In genomic region chr4:108811550-108811949, GRCm38 (mm10) we compare ENCODE assay signal across 28 mouse cellular contexts. TPM values are rescaled to one million over a fixed set of nuclear protein-coding genes. Genes with fewer than 3 reads are reported as not detected.
"Had no signal": no experiment of that assay in that cellular context is flagged by ENCODE, and none has a peak within 500 bp of the region (broad histone marks: within the 10 kb centered on the region; RNA-seq: fewer than 3 reads in every experiment).

No protein-coding gene starts in this region.

- DNase-seq: gastrocnemius, adult 2 months; gastrocnemius, postnatal 10 days; gastrocnemius, postnatal 25 days; heart, adult 18-20 months; heart, postnatal 10 days; heart, postnatal 4 days; kidney, adult 11 months; kidney, adult 2 months; kidney, adult 9 months; kidney, postnatal 14 days; kidney, postnatal 36 days; layer of hippocampus, adult 9-11 months; layer of hippocampus, postnatal 36 days; liver had no signal

- H3K9me3 ChIP-seq: heart, embryonic 10.5 days; heart, embryonic 12.5 days; hindbrain, embryonic 13.5 days; hindbrain, embryonic 15.5 days; intestine, embryonic 15.5 days; kidney, embryonic 15.5 days; limb, embryonic 10.5 days; limb, embryonic 12.5 days had no signal

- H3K27ac ChIP-seq: gastrocnemius, adult 2 months; heart, embryonic 10.5 days; hindbrain, embryonic 13.5 days; hindbrain, embryonic 15.5 days; intestine, embryonic 15.5 days; kidney, embryonic 15.5 days; kidney, postnatal 0 days; left cerebral cortex, adult 2 months; limb, embryonic 10.5 days; limb, embryonic 12.5 days had no signal

- H3K4me3 ChIP-seq: gastrocnemius, adult 2 months; heart, embryonic 10.5 days; heart, embryonic 12.5 days; hindbrain, embryonic 13.5 days; hindbrain, embryonic 15.5 days; intestine, embryonic 15.5 days; kidney, embryonic 15.5 days; left cerebral cortex, adult 2 months; limb, embryonic 10.5 days; limb, embryonic 12.5 days had no signal

- H3K36me3 ChIP-seq: intestine, embryonic 15.5 days had no signal

- ATAC-seq: inflammation-experienced regulatory T-cells, adult 6 months; intestine, embryonic 15.5 days had no signal

- H3K9ac ChIP-seq: heart, embryonic 12.5 days; hindbrain, embryonic 13.5 days; hindbrain, embryonic 15.5 days; intestine, embryonic 15.5 days; kidney, embryonic 15.5 days; limb, embryonic 12.5 days had no signal

- H3K4me2 ChIP-seq: heart, embryonic 12.5 days; hindbrain, embryonic 13.5 days; hindbrain, embryonic 15.5 days; intestine, embryonic 15.5 days; kidney, embryonic 15.5 days; limb, embryonic 12.5 days had no signal

- H3K4me1 ChIP-seq: heart, embryonic 10.5 days; heart, embryonic 12.5 days; hindbrain, embryonic 13.5 days; hindbrain, embryonic 15.5 days; intestine, embryonic 15.5 days; kidney, embryonic 15.5 days; limb, embryonic 10.5 days; limb, embryonic 12.5 days had no signal

- H3K27me3 ChIP-seq: heart, embryonic 12.5 days; hindbrain, embryonic 13.5 days; hindbrain, embryonic 15.5 days; intestine, embryonic 15.5 days; kidney, embryonic 15.5 days; limb, embryonic 12.5 days had no signal

RNA-seq across cellular contexts. Expression of gene A730015C16Rik, which starts 36.9 kb away (rescaled TPM):
- total RNA-seq: gastrocnemius, postnatal 10 days; gastrocnemius, postnatal 25 days; heart, adult 18-20 months; heart, postnatal 10 days; heart, postnatal 25 days; heart, postnatal 4 days; layer of hippocampus, adult 18-20 months; layer of hippocampus, postnatal 36 days; left cerebral cortex, adult 2 months had no signal
- polyA plus RNA-seq: kidney, adult 2 months; large intestine, adult 2 months had no signal
